ENCODE assay signal across 10 mouse cellular contexts in the genomic region with DNA sequence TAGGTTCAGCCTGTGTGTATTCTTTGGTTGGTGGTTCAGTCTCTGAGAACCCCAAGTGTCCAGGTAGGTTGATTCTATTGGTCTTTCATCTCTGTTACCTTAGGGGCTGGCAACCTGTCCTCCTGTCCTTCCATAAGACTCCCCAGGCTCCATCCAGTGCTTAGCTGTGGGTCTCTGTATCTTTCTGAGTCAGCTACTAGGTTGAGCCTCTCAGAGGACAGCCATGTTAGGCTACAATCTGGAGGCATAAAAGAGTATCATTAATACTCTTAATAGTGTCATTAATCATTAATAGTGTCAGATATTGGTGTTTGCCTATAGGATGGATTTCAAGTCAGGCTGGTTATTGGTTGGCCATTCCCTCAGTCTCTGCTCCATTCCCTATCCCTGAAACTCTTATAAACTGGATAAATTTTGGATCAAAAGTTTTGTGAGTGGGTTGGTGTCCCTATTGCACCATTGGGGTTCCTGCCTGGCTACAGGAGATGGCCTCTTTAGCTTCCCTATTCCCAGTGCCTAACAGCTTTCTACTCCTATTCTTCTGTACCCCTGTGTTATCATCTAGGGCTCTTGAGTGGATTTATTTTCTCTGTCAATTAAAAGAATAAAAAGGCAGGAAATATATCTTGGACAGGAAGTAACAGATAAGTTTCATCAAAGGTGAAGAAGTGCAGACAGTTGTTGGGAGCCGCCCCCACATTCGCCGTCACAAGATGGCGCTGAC.
DNase-seq lines count a peak whose midpoint lies in the region; ATAC-seq and TF ChIP-seq lines count a peak whose summit lies in the region.
"Had no signal": no experiment of that assay in that cellular context is flagged by ENCODE, and none has a peak within 500 bp of the region (broad histone marks: within the 10 kb centered on the region; RNA-seq: fewer than 3 reads in every experiment).

No protein-coding gene starts in this region.

- H3K4me2 ChIP-seq in kidney, embryonic 14.5 days (replicated peaks; ENCODE audit: low read depth, low read length): peak overlapping the region; percentile 21; the same call in 1 of the 2 replicates
- H3K4me2 ChIP-seq in hindbrain, embryonic 16.5 days (ENCODE audit: low read length): peak overlapping the region; percentile 13
- peak overlapping the region; percentile 25; the same call in 1 of the 2 replicates for H3K4me2 ChIP-seq in midbrain, postnatal 0 days (ENCODE audit: low read depth, low read length, poor library complexity, severe bottlenecking)

- no peaks in the 10 kb centered on the region for H3K36me3 ChIP-seq in kidney, embryonic 14.5 days (ENCODE audit: control insufficient read depth, insufficient read depth, low read length)
- H3K36me3 ChIP-seq in hindbrain, embryonic 16.5 days (ENCODE audit: control insufficient read depth, insufficient read depth, low read length): no peaks in the 10 kb centered on the region
- H3K36me3 ChIP-seq in midbrain, postnatal 0 days (ENCODE audit: insufficient read depth, low read length): no peaks in the 10 kb centered on the region
- H3K36me3 ChIP-seq: G1E; liver, embryonic 15.5 days had no signal

- no peak overlapping the region for H3K4me3 ChIP-seq in kidney, embryonic 14.5 days (ENCODE audit: low read length)
- no peak overlapping the region for H3K4me3 ChIP-seq in hindbrain, embryonic 16.5 days (ENCODE audit: low read length)
- H3K4me3 ChIP-seq in midbrain, postnatal 0 days (ENCODE audit: low read depth, low read length): no peak overlapping the region

- no peaks in the 10 kb centered on the region for H3K9me3 ChIP-seq in kidney, embryonic 14.5 days (ENCODE audit: control insufficient read depth, low read length)
- no peaks in the 10 kb centered on the region for H3K9me3 ChIP-seq in hindbrain, embryonic 16.5 days (ENCODE audit: control insufficient read depth, low read length)
- H3K9me3 ChIP-seq in midbrain, postnatal 0 days (ENCODE audit: low read length): no peaks in the 10 kb centered on the region
- H3K9me3 ChIP-seq: liver, embryonic 15.5 days had no signal

- WGBS in kidney, embryonic 14.5 days: 36% methylated on average over 4 of the region's 4 CpGs
- WGBS in hindbrain, embryonic 16.5 days: 13% methylated on average over 4 of the region's 4 CpGs
- WGBS in midbrain, postnatal 0 days: 24% methylated on average over 4 of the region's 4 CpGs

- DNase-seq in kidney, adult 8-10 months: no peak
- DNase-seq in brain, embryonic 18.5 days (ENCODE audit: low read depth, low spot score): peak; percentile 3
- peak; percentile 12 for DNase-seq in midbrain, postnatal 0 days (ENCODE audit: low spot score)
- DNase-seq in yolk sac, embryonic 10.5 days (ENCODE audit: low spot score): no peak
- no peak for DNase-seq in thymus, adult 18-20 months
- no peak for DNase-seq in kidney, postnatal 25 days

- TF ChIP-seq CTCF in midbrain, postnatal 0 days (IDR thresholded peaks at IDR 0.05): peak; percentile 47

- peak; percentile 71 for ATAC-seq in kidney, embryonic 14.5 days (ENCODE audit: low FRiP score, low TSS enrichment)
- ATAC-seq in hindbrain, embryonic 16.5 days: peak; percentile 78
- peak; percentile 62 for ATAC-seq in midbrain, postnatal 0 days (ENCODE audit: low FRiP score)

- no peak overlapping the region for H3K9ac ChIP-seq in kidney, embryonic 14.5 days (ENCODE audit: low read depth, low read length)
- no peak overlapping the region for H3K9ac ChIP-seq in hindbrain, embryonic 16.5 days (ENCODE audit: low read depth, low read length)
- no peak overlapping the region for H3K9ac ChIP-seq in midbrain, postnatal 0 days (replicated peaks; ENCODE audit: low read length, poor library complexity, severe bottlenecking)
- H3K9ac ChIP-seq: liver, embryonic 15.5 days had no signal

- H3K27ac ChIP-seq in kidney, embryonic 14.5 days (ENCODE audit: low read depth, low read length): no peak overlapping the region
- H3K27ac ChIP-seq in hindbrain, embryonic 16.5 days (ENCODE audit: low read depth, low read length): no peak overlapping the region
- H3K27ac ChIP-seq in midbrain, postnatal 0 days (ENCODE audit: low read depth, low read length): no peak overlapping the region
- H3K27ac ChIP-seq: liver, embryonic 15.5 days had no signal

- 0 out of 2 replicates have a peak, but pooled peaks cover 7% of the 10 kb centered on the region for H3K4me1 ChIP-seq in kidney, embryonic 14.5 days (ENCODE audit: control insufficient read depth, insufficient read depth, low read length)
- peaks cover 10% of the 10 kb centered on the region for H3K4me1 ChIP-seq in hindbrain, embryonic 16.5 days (ENCODE audit: control insufficient read depth, insufficient read depth, low read depth, low read length)
- H3K4me1 ChIP-seq in midbrain, postnatal 0 days (ENCODE audit: insufficient read depth, low read length): peaks cover 3% of the 10 kb centered on the region; the same call in 1 of the 2 replicates
- H3K4me1 ChIP-seq: liver, embryonic 15.5 days had no signal

- H3K27me3 ChIP-seq in kidney, embryonic 14.5 days (ENCODE audit: control insufficient read depth, insufficient read depth, low read length): no peaks in the 10 kb centered on the region
- no peaks in the 10 kb centered on the region for H3K27me3 ChIP-seq in hindbrain, embryonic 16.5 days (replicated peaks; ENCODE audit: control insufficient read depth, insufficient read depth, low read length)
- H3K27me3 ChIP-seq in midbrain, postnatal 0 days (ENCODE audit: insufficient read depth, low read length): 0 out of 2 replicates have a peak, but pooled peaks cover 4% of the 10 kb centered on the region
- H3K27me3 ChIP-seq: liver, embryonic 15.5 days had no signal

Comparison
In these comparisons a context has a peak if more than half of its experiments do, and no peak if none do; other contexts are left out.
1. DNase-seq: peak in brain, embryonic 18.5 days (single experiment) and midbrain, postnatal 0 days (single experiment); none in kidney, adult 8-10 months (0 of 2), yolk sac, embryonic 10.5 days (single experiment), thymus, adult 18-20 months (0 of 2) and kidney, postnatal 25 days (0 of 2).
2. Peak in every context shown above with its lines, with median percentiles within 50 percentile points of each other: ATAC-seq and H3K4me2 ChIP-seq.